Mouse (Mus musculus) macrophage (primary cell): ENCODE measurements around the gene Adh7. TPM values are rescaled to one million over a fixed set of nuclear protein-coding genes. Genes with fewer than 3 reads are reported as not detected.

Experiments used
- H3K27ac ChIP-seq: fragments of 350-480 bp; formaldehyde crosslinking; 2 replicates; pipeline ENCODE4 v1.9.0; 2021
- H3K36me3 ChIP-seq: fragments of 350-480 bp; formaldehyde crosslinking; 2 replicates; pipeline ENCODE4 v1.9.0; 2021; ENCODE audit errors: inconsistent target
- H3K4me3 ChIP-seq: fragments of 350-480 bp; formaldehyde crosslinking; 2 replicates; pipeline ENCODE4 v1.9.0; 2021; ENCODE audit errors: inconsistent target
- H3K79me2 ChIP-seq: fragments of 350-480 bp; formaldehyde crosslinking; 2 replicates; pipeline ENCODE4 v1.9.0; 2021; ENCODE audit errors: inconsistent target
- WGBS: methylation state at CpG from one replicate; pipeline ENCODE4 v1.1.7; 2026; ENCODE audit warnings: inconsistent platforms; ENCODE audit not compliant: missing documents; 5-methylcytosine and 5-hydroxymethylcytosine counted together
- polyA plus RNA-seq: library from polyadenylated mRNA; stranded (reverse); fragments of 250-400 nt; gene quantifications from 3 replicates; pipeline ENCODE4 v1.2.4, GENCODE M21; 2018; ENCODE audit warnings: inconsistent platforms

Adh7 gene
- polyA plus RNA-seq, 1 experiment from 2014 or later = not detected

DNA sequence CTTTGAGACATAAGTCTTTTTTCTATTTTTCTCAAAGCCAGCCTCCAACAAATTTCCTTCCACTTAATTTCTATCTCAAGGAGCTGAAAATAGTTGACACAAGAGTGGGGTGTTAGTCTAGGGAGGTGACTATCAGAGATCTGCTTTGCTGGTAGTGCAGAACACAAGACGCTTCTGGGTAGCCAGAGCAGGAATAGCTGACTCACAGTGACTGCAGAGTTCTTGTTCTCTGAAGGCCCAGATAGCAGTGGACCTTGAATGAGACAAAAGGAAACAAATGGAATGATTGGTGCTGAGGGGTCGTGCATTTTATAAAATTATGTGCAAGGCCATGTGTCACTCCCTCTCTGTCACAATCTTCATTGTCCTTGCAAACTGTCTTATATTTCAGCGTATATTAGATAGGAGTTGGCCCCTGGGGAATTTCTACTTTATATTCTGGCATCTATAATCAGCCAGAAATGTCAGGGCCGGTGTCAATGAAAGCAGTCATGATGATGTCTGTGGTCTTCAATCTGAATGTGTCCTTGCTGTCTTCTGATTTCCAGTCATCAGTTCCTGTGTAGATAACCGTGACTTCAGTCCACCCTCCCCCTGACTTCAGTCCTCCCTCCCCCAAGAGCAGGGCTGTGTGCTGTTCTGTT lies 7.0 kb upstream of the Adh7 start:
- 75% methylated on average over 5 of the region's 5 CpGs for WGBS
- Histone ChIP-seq H3K4me3 (no peak overlapping the region), H3K36me3 (no peaks in the 10 kb centered on the region), H3K27ac (no peak overlapping the region), H3K79me2 (no peaks in the 10 kb centered on the region)

DNA sequence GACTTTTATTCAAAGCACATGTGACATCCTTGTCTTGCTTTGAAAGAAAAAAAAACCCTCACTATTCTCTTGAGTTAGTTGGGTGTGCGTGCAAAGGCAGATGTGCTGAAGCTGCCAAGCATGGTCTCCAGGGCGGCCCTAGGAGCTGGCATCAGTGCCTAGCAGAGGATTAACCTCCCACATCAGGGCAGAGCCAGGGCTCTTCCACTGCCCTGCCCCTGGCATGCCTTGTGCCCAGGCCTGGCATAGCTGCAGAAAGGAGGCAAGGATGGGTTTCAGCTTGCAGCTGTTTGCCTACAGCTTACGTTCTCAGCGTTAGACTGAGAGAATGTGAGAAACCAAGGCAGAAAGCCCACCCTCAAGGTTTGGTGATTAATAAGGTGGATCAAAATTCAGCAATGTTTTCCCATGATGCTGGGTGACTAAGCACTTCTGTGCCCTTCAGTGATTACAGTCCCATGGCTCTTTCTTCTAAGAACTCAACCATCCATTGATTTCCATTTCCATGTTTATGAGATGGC lies 5.1 kb upstream of the Adh7 start:
- WGBS = 89% methylated on average over 4 of the region's 4 CpGs

DNA sequence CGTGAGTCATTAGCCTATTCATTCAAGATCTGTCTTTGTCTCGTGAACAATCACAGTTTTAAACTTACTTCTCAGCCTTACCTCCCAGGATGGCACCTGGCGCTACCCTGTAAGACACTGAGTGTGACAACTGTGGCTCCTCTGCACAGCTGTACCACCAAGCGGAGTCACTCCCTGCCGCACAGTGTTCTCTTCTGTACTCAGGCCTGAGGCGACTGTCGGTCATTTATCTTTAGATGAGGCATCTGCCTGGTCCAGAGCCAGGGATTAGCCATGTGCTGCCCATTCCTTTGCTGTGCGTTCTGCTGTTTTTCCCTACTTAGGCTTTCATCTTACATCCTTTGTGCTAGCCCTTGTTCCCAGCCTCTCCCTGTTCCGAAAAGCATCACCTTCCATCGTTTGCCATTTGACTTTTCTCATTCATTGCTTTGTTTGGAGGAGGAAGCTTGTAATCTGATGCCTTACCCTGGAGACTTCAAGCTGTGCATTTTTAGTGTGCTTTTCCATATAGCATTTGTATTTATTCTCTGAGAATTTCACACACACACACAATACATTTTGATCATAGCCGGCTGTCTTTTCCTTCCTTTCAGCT lies 2.1 kb upstream of the Adh7 start:
- 86% methylated on average over 9 of the region's 11 CpGs for WGBS
- no peak overlapping the region for H3K27ac ChIP-seq
- no peaks in the 10 kb centered on the region for H3K79me2 ChIP-seq
- no peaks in the 10 kb centered on the region for H3K36me3 ChIP-seq
- H3K4me3 ChIP-seq = no peak overlapping the region

More for the DNA sequence above, 5.1 kb upstream of the Adh7 start:
- Histone ChIP-seq H3K27ac (no peak overlapping the region), H3K36me3 (no peaks in the 10 kb centered on the region), H3K79me2 (no peaks in the 10 kb centered on the region), H3K4me3 (no peak overlapping the region)

DNA sequence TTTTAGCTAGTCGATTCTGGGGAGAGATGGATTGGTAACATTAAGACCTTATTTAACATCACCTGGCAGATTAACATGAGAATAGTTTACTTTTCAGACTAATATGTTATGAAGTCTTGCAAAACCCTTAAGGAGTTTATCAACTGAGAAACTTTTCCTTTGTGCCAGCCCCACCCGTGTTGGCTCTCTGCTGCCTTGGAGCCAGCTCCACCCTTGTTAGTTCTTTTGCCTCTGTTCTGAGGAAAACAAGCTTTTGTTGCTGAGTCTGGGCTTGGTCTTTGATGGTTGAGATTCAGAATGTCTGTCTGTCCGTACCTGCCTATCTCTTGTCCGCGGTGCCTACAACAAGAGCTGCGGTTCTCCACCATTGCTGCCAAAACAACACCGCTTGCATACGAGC lies 1.5 kb upstream of the Adh7 start:
- Histone ChIP-seq H3K36me3 (no peaks in the 10 kb centered on the region), H3K79me2 (no peaks in the 10 kb centered on the region), H3K27ac (no peak overlapping the region), H3K4me3 (no peak overlapping the region)
- 93% methylated on average over 8 of the region's 8 CpGs for WGBS

DNA sequence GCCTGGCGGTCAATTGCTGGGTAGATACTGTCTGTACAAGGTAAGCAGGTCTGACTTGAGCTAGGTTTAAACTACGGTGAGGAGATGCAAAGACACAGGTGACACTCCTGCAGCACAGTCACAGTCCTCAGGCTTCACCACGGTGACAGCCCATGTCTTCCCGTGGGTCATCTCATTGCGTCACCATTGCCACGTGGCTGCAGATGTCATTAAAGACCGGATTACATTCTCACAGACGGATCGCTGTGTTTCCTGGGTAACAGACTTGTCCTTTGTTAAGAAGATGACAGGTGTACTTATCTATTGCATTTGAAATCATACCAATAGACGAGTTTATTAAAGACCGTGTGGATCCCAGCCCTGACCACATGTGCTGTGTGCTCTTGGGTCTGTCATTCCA lies 3.6 kb downstream of the Adh7 start:
- H3K27ac ChIP-seq = no peak overlapping the region
- no peak overlapping the region for H3K4me3 ChIP-seq
- no peaks in the 10 kb centered on the region for H3K79me2 ChIP-seq
- no peaks in the 10 kb centered on the region for H3K36me3 ChIP-seq
- WGBS = 70% methylated on average over 10 of the region's 11 CpGs

DNA sequence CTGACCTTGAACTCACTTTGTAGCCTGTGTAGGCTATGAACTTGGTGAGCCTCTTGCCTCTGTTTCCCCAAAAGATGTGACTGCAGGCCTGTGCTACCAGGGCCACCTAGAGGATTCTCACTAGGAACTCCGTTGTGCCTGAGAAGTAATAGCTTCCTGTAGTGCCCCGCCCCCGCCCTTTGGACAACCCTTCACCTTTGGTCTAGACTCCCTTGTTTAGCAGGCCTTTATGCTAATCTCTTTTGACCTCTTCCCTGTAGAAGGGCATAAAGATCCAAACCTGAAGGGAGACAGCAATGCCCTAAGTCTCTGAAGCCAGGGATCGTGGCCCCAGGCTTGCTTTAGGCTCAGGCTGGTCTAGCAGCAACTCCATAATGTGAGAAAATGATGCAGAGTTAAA lies 5.0 kb downstream of the Adh7 start:
- H3K36me3 ChIP-seq = no peaks in the 10 kb centered on the region
- H3K4me3 ChIP-seq = no peak overlapping the region
- no peak overlapping the region for H3K27ac ChIP-seq
- H3K79me2 ChIP-seq = no peaks in the 10 kb centered on the region
- WGBS = 72% methylated on average over 4 of the region's 4 CpGs

DNA sequence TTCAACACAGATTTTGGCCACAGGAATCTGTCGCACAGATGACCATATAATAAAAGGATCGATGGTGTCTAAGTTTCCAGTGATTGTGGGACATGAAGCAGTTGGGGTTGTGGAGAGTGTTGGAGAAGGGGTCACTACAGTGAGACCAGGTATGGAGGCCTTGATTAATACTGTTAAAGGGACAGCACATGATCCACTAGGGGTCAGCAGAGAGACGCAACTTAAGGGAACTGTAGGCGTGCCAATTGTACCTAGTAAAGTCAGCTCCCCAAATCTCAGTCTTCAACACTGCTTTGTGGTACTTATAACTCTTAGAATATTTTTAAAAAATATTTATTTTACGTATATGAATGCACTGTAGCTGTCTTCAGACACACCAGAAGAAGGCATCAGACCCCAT lies 5.4 kb downstream of the Adh7 start:
- no peaks in the 10 kb centered on the region for H3K36me3 ChIP-seq
- H3K27ac ChIP-seq = no peak overlapping the region
- WGBS = 45% methylated on average over 5 of the region's 5 CpGs
- H3K4me3 ChIP-seq = no peak overlapping the region
- H3K79me2 ChIP-seq = no peaks in the 10 kb centered on the region

DNA sequence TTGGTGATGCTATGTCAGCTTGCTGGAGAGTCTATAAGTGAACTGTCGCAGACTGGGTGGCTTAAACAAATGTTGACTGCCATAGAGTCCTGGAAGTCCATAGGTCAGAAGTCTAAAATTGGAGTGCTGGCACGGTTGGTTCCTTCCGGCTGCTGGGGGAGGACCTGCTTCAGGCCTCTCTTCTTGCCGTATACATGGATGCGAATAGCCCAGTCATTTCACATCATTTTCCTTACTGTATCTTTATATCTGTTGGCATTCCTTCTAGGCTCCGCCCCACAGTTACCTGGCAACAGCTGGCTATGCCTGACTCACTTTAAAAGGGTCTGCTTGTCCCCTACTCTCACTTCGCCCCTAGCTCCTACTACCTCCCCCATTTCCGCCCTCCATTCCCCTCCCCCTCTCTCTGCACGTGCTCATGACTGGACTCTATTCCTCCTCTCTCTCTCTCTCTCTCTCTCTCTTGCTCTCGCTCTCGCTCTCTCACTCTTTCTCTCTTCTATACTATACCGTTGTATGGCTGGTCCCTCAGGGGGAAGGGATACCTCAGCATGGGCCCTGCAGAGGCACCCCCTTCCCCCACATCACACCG lies 6.9 kb downstream of the Adh7 start:
- Histone ChIP-seq H3K79me2 (no peaks in the 10 kb centered on the region), H3K27ac (no peak overlapping the region), H3K36me3 (no peaks in the 10 kb centered on the region), H3K4me3 (no peak overlapping the region)
- 86% methylated on average over 12 of the region's 13 CpGs for WGBS

DNA sequence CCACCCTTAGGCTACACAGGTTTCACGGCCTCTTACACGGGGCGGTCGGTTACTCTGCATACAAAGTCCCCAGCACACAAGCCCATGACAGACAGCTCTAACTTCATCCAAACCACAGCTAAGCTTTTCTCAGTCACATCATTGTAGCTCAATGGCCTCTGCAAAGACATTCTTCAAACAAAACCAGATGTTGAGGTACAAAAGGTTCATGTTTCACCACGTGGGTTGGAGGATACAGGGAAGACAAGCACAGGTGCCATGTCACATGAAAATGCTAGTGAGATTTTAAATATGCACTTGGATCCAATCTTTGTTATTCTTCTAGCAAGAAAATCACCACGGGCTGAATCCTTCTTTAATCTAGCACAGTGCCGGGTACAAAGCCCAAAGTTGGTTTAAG lies 7.8 kb downstream of the Adh7 start:
- H3K4me3 ChIP-seq = no peak overlapping the region
- H3K36me3 ChIP-seq = no peaks in the 10 kb centered on the region
- H3K27ac ChIP-seq = no peak overlapping the region
- H3K79me2 ChIP-seq = no peaks in the 10 kb centered on the region
- 83% methylated on average over 6 of the region's 7 CpGs for whole genome bisulfite sequencing

DNA sequence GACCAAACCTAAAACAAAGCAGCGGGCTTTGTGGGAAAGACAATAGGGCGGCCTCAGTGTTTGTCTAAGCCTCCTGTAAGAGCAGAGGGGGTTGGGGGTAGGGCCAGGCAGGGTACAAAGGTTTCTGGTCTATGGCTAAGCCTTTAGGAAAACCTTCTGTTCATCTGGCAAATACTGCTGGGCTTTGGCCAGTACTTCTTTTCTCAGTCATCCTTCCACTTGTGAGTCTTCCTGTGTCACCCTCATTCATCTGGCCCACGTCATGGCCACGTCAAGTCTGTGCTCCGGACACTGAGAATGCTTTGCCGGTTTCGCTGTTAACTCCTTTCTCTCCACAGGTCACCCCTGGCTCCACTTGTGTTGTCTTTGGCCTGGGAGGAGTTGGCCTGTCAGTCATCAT lies 8.3 kb downstream of the Adh7 start:
- no peak overlapping the region for H3K27ac ChIP-seq
- 83% methylated on average over 7 of the region's 7 CpGs for WGBS

DNA sequence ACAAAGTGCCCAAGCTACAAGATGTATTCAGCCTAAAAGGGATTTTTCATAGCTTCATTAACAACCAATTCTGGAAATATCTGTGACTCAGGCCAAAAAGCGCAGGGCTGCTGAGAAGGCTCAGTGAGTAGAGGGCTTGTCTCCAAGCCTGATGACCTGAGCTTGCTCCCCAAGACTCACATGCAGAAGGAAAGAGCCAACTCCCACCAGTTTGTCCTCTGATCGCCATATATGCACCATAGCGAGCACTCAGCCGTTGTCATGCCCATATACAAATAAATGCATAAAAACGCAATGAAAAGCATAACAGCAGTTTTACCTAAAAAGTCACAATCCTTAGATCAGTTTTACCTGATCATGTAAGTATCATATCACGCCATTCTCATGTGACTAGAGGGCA lies 8.9 kb downstream of the Adh7 start:
- 85% methylated on average over 6 of the region's 6 CpGs for WGBS
- Histone ChIP-seq H3K36me3 (no peaks in the 10 kb centered on the region), H3K4me3 (no peak overlapping the region), H3K79me2 (no peaks in the 10 kb centered on the region), H3K27ac (no peak overlapping the region)

More for the DNA sequence above, 8.3 kb downstream of the Adh7 start:
- H3K79me2 ChIP-seq = no peaks in the 10 kb centered on the region
- no peak overlapping the region for H3K4me3 ChIP-seq
- no peaks in the 10 kb centered on the region for H3K36me3 ChIP-seq

DNA sequence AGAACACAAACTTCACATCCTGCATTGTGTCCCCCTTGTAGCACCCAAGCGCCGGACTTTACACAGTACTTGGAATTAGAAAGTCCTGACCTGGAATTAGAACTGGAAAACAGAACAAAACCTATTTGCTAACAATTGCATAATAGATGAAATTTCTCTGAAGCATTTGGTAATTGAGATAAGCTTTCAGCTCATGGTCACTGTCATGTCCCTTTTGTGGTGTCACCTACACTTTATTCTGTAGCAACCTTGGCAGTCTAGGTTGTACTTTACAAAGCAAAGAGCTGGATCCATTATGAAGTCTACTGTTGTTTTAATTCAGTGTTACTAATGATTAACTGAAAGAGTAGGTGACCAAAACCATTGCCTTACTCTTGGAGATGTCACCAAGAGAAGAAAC lies 9.5 kb downstream of the Adh7 start:
- Histone ChIP-seq H3K79me2 (no peaks in the 10 kb centered on the region), H3K4me3 (no peak overlapping the region), H3K36me3 (no peaks in the 10 kb centered on the region), H3K27ac (no peak overlapping the region)
- 91% methylated on average over 2 of the region's 2 CpGs for WGBS

DNA sequence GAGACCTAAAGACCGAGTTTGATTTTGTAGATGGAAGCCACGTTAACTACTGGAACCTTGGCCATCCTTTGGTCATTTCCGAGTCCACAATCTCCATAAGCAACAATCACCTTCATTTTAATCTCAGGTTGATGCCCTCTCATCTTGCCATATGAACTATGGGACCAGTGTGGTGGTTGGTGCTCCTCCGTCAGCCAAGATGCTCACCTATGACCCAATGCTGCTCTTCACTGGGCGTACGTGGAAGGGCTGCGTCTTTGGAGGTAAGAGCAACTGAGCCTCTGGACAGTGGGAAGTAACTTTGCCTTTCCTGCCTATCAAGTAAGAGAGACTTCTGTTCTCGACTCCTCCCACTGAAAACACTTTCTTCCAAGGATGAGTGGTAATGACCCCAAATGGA lies 10.2 kb downstream of the Adh7 start:
- no peak overlapping the region for H3K27ac ChIP-seq
- no peak overlapping the region for H3K4me3 ChIP-seq
- whole genome bisulfite sequencing = 86% methylated on average over 8 of the region's 8 CpGs
- no peaks in the 10 kb centered on the region for H3K79me2 ChIP-seq
- no peaks in the 10 kb centered on the region for H3K36me3 ChIP-seq

DNA sequence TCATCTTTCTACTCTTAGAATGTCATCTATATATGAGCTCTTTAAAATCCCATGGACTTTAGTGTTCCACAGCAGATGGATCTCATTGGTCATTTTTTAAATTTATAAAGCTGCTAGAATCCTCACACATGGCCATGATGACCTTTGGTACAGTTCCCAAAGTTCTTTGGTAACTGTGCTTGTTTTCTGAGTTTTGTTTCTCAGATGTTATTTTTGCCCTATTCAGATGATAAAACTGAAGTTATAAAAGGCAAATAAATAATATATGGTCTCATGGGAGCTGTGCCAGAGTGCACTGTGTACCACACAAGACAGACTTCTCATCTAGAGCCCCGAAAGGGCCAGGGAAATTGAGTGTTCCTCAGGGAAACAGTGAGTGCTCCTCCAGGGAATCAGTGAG lies 11.9 kb downstream of the Adh7 start:
- Histone ChIP-seq H3K4me3 (no peak overlapping the region), H3K79me2 (no peaks in the 10 kb centered on the region), H3K27ac (no peak overlapping the region), H3K36me3 (no peaks in the 10 kb centered on the region)
- WGBS = 83% methylated on average over 1 of the region's 1 CpGs

DNA sequence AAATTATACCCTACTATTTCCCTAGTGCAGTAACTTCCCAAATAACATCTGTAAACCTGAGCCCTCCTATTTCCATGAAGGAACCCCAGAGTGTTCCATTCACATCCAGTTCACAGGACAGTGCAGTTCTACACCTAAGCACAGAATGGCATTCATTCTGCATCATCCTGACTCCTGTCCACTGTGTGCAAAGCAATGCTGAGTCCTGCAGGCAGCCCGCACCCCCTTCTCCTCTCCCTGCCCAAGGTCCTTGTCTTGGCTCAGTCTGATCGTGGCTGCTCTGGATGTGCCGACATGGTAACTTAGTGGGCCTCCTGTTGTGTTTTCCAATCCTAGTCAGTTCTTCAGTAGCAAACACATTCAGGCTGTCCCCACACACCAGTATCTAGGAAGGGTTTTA lies 12.7 kb downstream of the Adh7 start:
- no peaks in the 10 kb centered on the region for H3K36me3 ChIP-seq
- H3K79me2 ChIP-seq = no peaks in the 10 kb centered on the region
- 95% methylated on average over 3 of the region's 3 CpGs for WGBS
- no peak overlapping the region for H3K27ac ChIP-seq
- no peak overlapping the region for H3K4me3 ChIP-seq
